Mouse (Mus musculus): ENCODE results near the gene Zmynd10. TPM values are rescaled to one million over a fixed set of nuclear protein-coding genes. Genes with fewer than 3 reads are reported as not detected.

Gene Zmynd10
- total and polyA plus RNA-seq, 3 experiments: 1.3 TPM; not detected in 2

DNA sequence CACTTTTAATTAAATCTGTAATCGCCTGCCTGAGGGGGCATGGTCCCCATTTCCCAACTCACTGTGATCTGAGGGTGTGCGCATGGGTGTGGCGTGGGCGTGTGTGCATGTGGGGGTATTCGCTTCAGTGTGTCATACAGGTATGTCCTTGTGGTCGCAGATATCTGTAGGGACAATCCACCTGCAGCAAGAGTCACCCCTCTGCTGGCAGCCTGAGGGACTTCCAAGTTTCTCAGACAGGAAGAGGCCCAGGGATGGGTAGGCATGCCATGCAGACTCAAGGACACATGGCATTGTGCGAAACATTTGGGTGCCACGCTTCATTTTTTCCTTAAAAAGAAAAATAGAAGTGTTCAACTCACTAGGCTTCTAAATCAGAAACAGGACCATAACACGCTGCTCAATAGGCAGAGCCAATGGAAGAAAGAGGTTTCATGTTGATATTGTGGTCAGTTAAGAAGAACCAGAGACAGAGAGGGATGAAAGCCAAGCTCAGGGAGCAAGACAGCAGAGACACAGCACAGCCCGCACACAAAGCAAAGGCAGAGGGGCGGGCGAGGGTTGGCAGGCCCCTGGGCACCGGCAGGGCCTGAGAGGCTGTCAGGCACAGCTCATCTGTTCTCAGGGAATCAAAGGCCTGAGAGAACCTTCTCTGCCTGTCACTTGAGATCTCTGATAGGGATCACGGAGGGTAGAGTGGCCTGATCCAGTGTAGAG lies 36.6 kb upstream of the Zmynd10 start:
- no peaks in the 10 kb centered on the region for H3K79me2 ChIP-seq (replicated peaks; ENCODE audit: control insufficient read depth, insufficient read depth, low read length)
- no peak overlapping the region for H3K4me3 ChIP-seq
- no peak for TF ChIP-seq CTCF (IDR thresholded peaks at IDR 0.05)
- no peak for TF ChIP-seq EP300 (IDR thresholded peaks at IDR 0.05; ENCODE audit: insufficient read depth, low read depth, low read length)
- TF ChIP-seq POLR2A (IDR thresholded peaks at IDR 0.05; ENCODE audit: insufficient read depth, low read depth, low read length): no peak
- H3K9ac ChIP-seq (ENCODE audit: low read depth, low read length): no peak overlapping the region
- intact Hi-C loops (cut with DNase I): loop anchor here (5.0 kb wide), 3 partner anchors 48 to 608 kb away; no protein-coding TSS in a partner anchor
- DNase-seq: no peak
- 78% methylated on average over 14 of the region's 14 CpGs for WGBS
- no peak overlapping the region for H3K27ac ChIP-seq
- H3K27me3 ChIP-seq (ENCODE audit: control insufficient read depth, insufficient read depth, low read length): no peaks in the 10 kb centered on the region
- H3K36me3 ChIP-seq (ENCODE audit: control insufficient read depth, insufficient read depth, low read length): no peaks in the 10 kb centered on the region
- H3K4me1 ChIP-seq (ENCODE audit: control insufficient read depth, insufficient read depth, low read length): no peaks in the 10 kb centered on the region

GRCm38 (mm10) chr9:107511436-107511835 lies 35.7 kb upstream of the Zmynd10 start:
- TF ChIP-seq CTCF (IDR thresholded peaks at IDR 0.05) (no peak), POLR2A (IDR thresholded peaks at IDR 0.05; ENCODE audit: insufficient read depth, low read depth, low read length) (no peak), EP300 (IDR thresholded peaks at IDR 0.05; ENCODE audit: insufficient read depth, low read depth, low read length) (no peak)
- no peak overlapping the region for H3K27ac ChIP-seq
- H3K36me3 ChIP-seq (ENCODE audit: control insufficient read depth, insufficient read depth, low read length): no peaks in the 10 kb centered on the region
- DNase-seq: no peak
- intact Hi-C loops (cut with DNase I): loop anchor here (5.0 kb wide), 3 partner anchors 49 to 609 kb away; no protein-coding TSS in a partner anchor
- no peaks in the 10 kb centered on the region for H3K4me1 ChIP-seq (ENCODE audit: control insufficient read depth, insufficient read depth, low read length)
- no peak overlapping the region for H3K9ac ChIP-seq (ENCODE audit: low read depth, low read length)
- no peak overlapping the region for H3K4me3 ChIP-seq
- no peaks in the 10 kb centered on the region for H3K79me2 ChIP-seq (replicated peaks; ENCODE audit: control insufficient read depth, insufficient read depth, low read length)
- H3K27me3 ChIP-seq (ENCODE audit: control insufficient read depth, insufficient read depth, low read length): no peaks in the 10 kb centered on the region
- 69% methylated on average over 8 of the region's 8 CpGs for WGBS

GRCm38 (mm10) chr9:107512326-107512725 lies 34.8 kb upstream of the Zmynd10 start:
- no peak overlapping the region for H3K4me3 ChIP-seq
- H3K36me3 ChIP-seq (ENCODE audit: control insufficient read depth, insufficient read depth, low read length): no peaks in the 10 kb centered on the region
- intact Hi-C loops (cut with DNase I): loop anchor here (5.0 kb wide), 3 partner anchors 50 to 610 kb away; no protein-coding TSS in a partner anchor
- DNase-seq: no peak
- H3K27me3 ChIP-seq (ENCODE audit: control insufficient read depth, insufficient read depth, low read length): no peaks in the 10 kb centered on the region
- WGBS: 81% methylated on average over 16 of the region's 16 CpGs
- H3K9ac ChIP-seq (ENCODE audit: low read depth, low read length): no peak overlapping the region
- no peaks in the 10 kb centered on the region for H3K4me1 ChIP-seq (ENCODE audit: control insufficient read depth, insufficient read depth, low read length)
- no peaks in the 10 kb centered on the region for H3K79me2 ChIP-seq (replicated peaks; ENCODE audit: control insufficient read depth, insufficient read depth, low read length)
- TF ChIP-seq CTCF (IDR thresholded peaks at IDR 0.05) (no peak), EP300 (IDR thresholded peaks at IDR 0.05; ENCODE audit: insufficient read depth, low read depth, low read length) (no peak), POLR2A (IDR thresholded peaks at IDR 0.05; ENCODE audit: insufficient read depth, low read depth, low read length) (no peak)
- H3K27ac ChIP-seq: no peak overlapping the region

DNA sequence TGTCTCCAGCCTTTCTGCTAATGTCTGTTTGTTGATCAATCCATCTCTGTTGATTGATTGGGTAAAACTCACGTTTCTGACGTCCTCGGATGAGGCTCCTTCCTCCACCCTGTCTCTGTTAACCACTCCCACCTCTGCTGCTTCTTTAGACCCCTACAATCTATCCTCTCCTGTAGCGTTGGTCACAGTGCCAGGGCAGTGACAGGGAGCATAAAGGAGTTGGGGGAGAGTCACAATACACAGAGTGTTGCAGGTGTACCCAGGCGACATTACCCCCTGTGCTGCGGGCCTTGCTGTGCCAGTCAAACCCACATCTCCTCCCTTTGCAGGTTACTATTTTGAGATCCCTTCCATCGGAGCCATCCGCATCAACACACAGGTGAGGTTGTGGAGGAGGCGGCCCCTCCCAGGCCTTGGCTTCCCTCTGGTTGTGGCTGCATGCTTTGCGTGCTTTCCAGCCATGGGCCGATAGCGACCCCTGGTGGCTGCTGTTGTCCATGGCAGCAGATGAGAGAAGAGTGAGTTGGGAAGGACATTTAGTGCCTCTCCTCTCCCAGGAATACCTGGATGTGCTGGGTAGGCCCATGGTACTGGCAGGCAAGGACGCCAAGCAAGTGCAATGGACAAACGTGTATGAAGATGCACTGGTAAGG lies 32.7 kb upstream of the Zmynd10 start:
- H3K27ac ChIP-seq: no peak overlapping the region
- no peak overlapping the region for H3K9ac ChIP-seq (ENCODE audit: low read depth, low read length)
- intact Hi-C loops (cut with DNase I): loop anchor here (1.0 to 5.0 kb wide), 5 partner anchors 52 to 612 kb away; no protein-coding TSS in a partner anchor
- WGBS: 24% methylated on average over 14 of the region's 14 CpGs
- no peak overlapping the region for H3K4me3 ChIP-seq
- no peaks in the 10 kb centered on the region for H3K27me3 ChIP-seq (ENCODE audit: control insufficient read depth, insufficient read depth, low read length)
- H3K36me3 ChIP-seq (ENCODE audit: control insufficient read depth, insufficient read depth, low read length): no peaks in the 10 kb centered on the region
- TF ChIP-seq CTCF (IDR thresholded peaks at IDR 0.05) (peak; percentile 99; the same call in 1 of the 2 replicates), POLR2A (IDR thresholded peaks at IDR 0.05; ENCODE audit: insufficient read depth, low read depth, low read length) (no peak), EP300 (IDR thresholded peaks at IDR 0.05; ENCODE audit: insufficient read depth, low read depth, low read length) (peak; percentile 93)
- peak; percentile 70 to 86 for DNase-seq
- H3K4me1 ChIP-seq (ENCODE audit: control insufficient read depth, insufficient read depth, low read length): no peaks in the 10 kb centered on the region
- H3K79me2 ChIP-seq (replicated peaks; ENCODE audit: control insufficient read depth, insufficient read depth, low read length): no peaks in the 10 kb centered on the region

DNA sequence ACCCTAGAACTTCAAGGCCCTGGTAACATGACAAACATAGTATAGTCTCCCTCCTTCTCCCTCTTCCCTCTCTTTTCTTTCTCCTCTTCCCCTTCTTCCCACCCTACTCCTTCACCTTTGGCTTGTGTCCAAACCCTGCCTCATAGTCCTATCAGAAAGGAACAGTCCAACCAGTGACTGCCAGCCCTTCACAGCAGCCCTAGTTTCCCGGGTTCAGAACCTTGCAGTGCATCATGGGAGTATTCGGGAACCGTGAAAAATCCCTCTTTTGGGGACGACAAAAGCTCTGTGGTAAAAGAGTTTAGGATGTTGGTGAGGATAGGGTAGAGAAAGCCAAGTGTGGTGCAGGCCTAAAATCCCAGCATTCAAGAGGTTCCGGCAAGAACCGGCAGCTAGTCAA lies 26.8 kb upstream of the Zmynd10 start:
- Histone ChIP-seq H3K27ac (no peak overlapping the region), H3K4me3 (no peak overlapping the region), H3K9ac (ENCODE audit: low read depth, low read length) (no peak overlapping the region), H3K79me2 (replicated peaks; ENCODE audit: control insufficient read depth, insufficient read depth, low read length) (no peaks in the 10 kb centered on the region), H3K36me3 (ENCODE audit: control insufficient read depth, insufficient read depth, low read length) (no peaks in the 10 kb centered on the region), H3K27me3 (ENCODE audit: control insufficient read depth, insufficient read depth, low read length) (no peaks in the 10 kb centered on the region), H3K4me1 (ENCODE audit: control insufficient read depth, insufficient read depth, low read length) (no peaks in the 10 kb centered on the region)
- no peak for TF ChIP-seq CTCF (IDR thresholded peaks at IDR 0.05)
- TF ChIP-seq POLR2A (IDR thresholded peaks at IDR 0.05; ENCODE audit: insufficient read depth, low read depth, low read length): no peak
- TF ChIP-seq EP300 (IDR thresholded peaks at IDR 0.05; ENCODE audit: insufficient read depth, low read depth, low read length): no peak
- 72% methylated on average over 6 of the region's 6 CpGs for WGBS
- intact Hi-C loops (cut with DNase I): no loop called here
- DNase-seq: no peak

- no peak for DNase-seq
- WGBS: 47% methylated on average over 5 of the region's 5 CpGs
- no peaks in the 10 kb centered on the region for H3K4me1 ChIP-seq (ENCODE audit: control insufficient read depth, insufficient read depth, low read length)
- TF ChIP-seq POLR2A (IDR thresholded peaks at IDR 0.05; ENCODE audit: insufficient read depth, low read depth, low read length) (no peak), EP300 (IDR thresholded peaks at IDR 0.05; ENCODE audit: insufficient read depth, low read depth, low read length) (no peak), CTCF (IDR thresholded peaks at IDR 0.05) (no peak)
- no peak overlapping the region for H3K9ac ChIP-seq (ENCODE audit: low read depth, low read length)
- intact Hi-C loops (cut with DNase I): no loop called here
- H3K27me3 ChIP-seq (ENCODE audit: control insufficient read depth, insufficient read depth, low read length): no peaks in the 10 kb centered on the region
- H3K79me2 ChIP-seq (replicated peaks; ENCODE audit: control insufficient read depth, insufficient read depth, low read length): no peaks in the 10 kb centered on the region
- no peaks in the 10 kb centered on the region for H3K36me3 ChIP-seq (ENCODE audit: control insufficient read depth, insufficient read depth, low read length)
- H3K4me3 ChIP-seq: no peak overlapping the region
- H3K27ac ChIP-seq: no peak overlapping the region
These were observed 25.9 kb upstream of the Zmynd10 start for GRCm38 (mm10) chr9:107521190-107521589.

Data from heart, adult 2 months (tissue).